Mouse (Mus musculus) lung, embryonic 15.5 days (tissue): ENCODE measurements at regions not wholly inside any gene's neighbourhood (a gene's known extent, or its start where the extent isn't known, plus 50 kb on each side); places are given as distances from the start of the nearest gene placed in this dataset.

Experiments
- ATAC-seq: fragments of 200-750 bp; cut with Nextera tagmentation; 2 replicates; pipeline ENCODE4 v1.8.0; 2017; ENCODE audit warnings: moderate number of reproducible peaks, borderline replicate concordance; ENCODE audit not compliant: low FRiP score, low TSS enrichment; ENCODE audit errors: extremely low read depth
- H3K27ac ChIP-seq: fragments of 300-500 bp; sonication (generic); 2 replicates; pipeline ENCODE4 v1.5.1; 2015; ENCODE audit warnings: moderate library complexity, mild to moderate bottlenecking, inconsistent platforms
- H3K27me3 ChIP-seq: fragments of 300-500 bp; sonication (generic); 2 replicates; pipeline ENCODE4 v1.6.1; 2015; ENCODE audit warnings: inconsistent platforms
- H3K36me3 ChIP-seq: fragments of 300-500 bp; sonication (generic); 2 replicates; pipeline ENCODE4 v1.6.1; 2015; ENCODE audit warnings: inconsistent platforms
- H3K4me1 ChIP-seq: fragments of 300-500 bp; sonication (generic); 2 replicates; pipeline ENCODE4 v1.6.1; 2015; ENCODE audit warnings: inconsistent platforms
- H3K4me2 ChIP-seq: fragments of 300-500 bp; sonication (generic); 2 replicates; pipeline ENCODE4 v1.6.1; 2015; ENCODE audit warnings: inconsistent platforms, mild to moderate bottlenecking, moderate library complexity
- H3K4me3 ChIP-seq: fragments of 300-500 bp; sonication (generic); 2 replicates; pipeline ENCODE4 v1.5.1; 2015; ENCODE audit warnings: mild to moderate bottlenecking, inconsistent platforms
- H3K9ac ChIP-seq: fragments of 300-500 bp; sonication (generic); 2 replicates; pipeline ENCODE4 v1.6.1; 2015; ENCODE audit warnings: inconsistent platforms
- H3K9me3 ChIP-seq: fragments of 300-500 bp; sonication (generic); 2 replicates; pipeline ENCODE4 v1.6.1; 2016; ENCODE audit warnings: inconsistent platforms
- WGBS: fragments of 180-500 bp; shearing (Covaris S2); methylation state at CpG from one replicate; pipeline ENCODE4 v1.1.7; 2015; 5-methylcytosine and 5-hydroxymethylcytosine counted together

DNA sequence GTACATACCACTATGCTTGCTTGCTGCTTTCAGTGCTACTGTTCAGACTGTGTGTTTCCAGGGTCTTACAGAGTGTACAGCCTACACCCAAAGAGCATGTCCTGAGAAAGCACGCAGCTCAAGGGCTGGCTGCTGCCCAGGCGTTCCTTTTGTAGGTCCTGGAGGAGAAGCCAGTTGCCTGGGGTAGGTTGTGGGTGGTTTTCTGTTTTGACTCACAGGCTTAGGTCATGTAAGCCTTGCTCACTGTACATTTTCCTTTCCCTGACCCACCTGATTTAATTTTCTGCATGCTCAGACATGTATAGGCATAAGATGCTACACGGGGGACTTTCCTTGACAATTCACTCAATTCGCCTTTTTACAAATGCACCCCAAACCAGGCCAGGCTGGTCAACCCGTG lies 172.9 kb upstream of the Wdfy3 start:
- Histone ChIP-seq H3K9ac (no peak overlapping the region), H3K4me1 (no peaks in the 10 kb centered on the region), H3K9me3 (no peaks in the 10 kb centered on the region), H3K27me3 (no peaks in the 10 kb centered on the region), H3K4me3 (no peak overlapping the region), H3K27ac (no peak overlapping the region), H3K36me3 (no peaks in the 10 kb centered on the region), H3K4me2 (no peak overlapping the region)
- 81% methylated on average over 5 of the region's 5 CpGs for WGBS
- no peak for ATAC-seq

DNA sequence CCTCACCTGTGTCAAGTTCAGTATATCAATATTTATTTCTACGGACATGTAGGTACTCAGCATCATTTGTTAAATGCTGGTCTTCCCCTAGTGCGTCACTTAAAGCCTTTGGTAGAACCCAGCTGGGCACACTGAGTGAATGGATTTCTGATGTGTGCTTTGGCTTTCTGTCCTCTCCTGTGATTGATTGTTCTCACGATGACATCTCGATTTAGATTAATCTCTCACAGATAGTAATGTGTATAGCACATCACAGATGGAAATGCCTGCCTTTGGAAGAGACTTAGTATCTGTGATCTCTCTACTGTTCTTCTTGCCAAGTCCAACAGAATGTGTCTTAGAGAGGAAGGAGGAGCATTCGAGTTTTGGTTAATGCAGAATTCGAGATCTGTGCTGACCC lies 175.0 kb upstream of the Wdfy3 start:
- H3K9me3 ChIP-seq = no peaks in the 10 kb centered on the region
- no peak overlapping the region for H3K4me2 ChIP-seq
- no peaks in the 10 kb centered on the region for H3K36me3 ChIP-seq
- H3K4me1 ChIP-seq = no peaks in the 10 kb centered on the region
- no peak overlapping the region for H3K27ac ChIP-seq
- ATAC-seq = no peak
- H3K4me3 ChIP-seq = no peak overlapping the region
- no peak overlapping the region for H3K9ac ChIP-seq
- 55% methylated on average over 6 of the region's 6 CpGs for WGBS
- H3K27me3 ChIP-seq = no peaks in the 10 kb centered on the region

- H3K27ac ChIP-seq = no peak overlapping the region
- no peaks in the 10 kb centered on the region for H3K36me3 ChIP-seq
- no peaks in the 10 kb centered on the region for H3K9me3 ChIP-seq
- H3K9ac ChIP-seq = no peak overlapping the region
- no peak for ATAC-seq
- H3K4me1 ChIP-seq = no peaks in the 10 kb centered on the region
- no peak overlapping the region for H3K4me2 ChIP-seq
- H3K27me3 ChIP-seq = no peaks in the 10 kb centered on the region
- WGBS = 80% methylated on average over 5 of the region's 5 CpGs
- H3K4me3 ChIP-seq = no peak overlapping the region
Observed at GRCm38 (mm10) chr5:102248747-102249146, 179.0 kb upstream of the Wdfy3 start.

- 87% methylated on average over 7 of the region's 7 CpGs for WGBS
- no peaks in the 10 kb centered on the region for H3K9me3 ChIP-seq
- ATAC-seq = no peak
- no peaks in the 10 kb centered on the region for H3K36me3 ChIP-seq
- no peak overlapping the region for H3K9ac ChIP-seq
- H3K4me2 ChIP-seq = no peak overlapping the region
- H3K27ac ChIP-seq = no peak overlapping the region
- H3K4me3 ChIP-seq = no peak overlapping the region
- no peaks in the 10 kb centered on the region for H3K27me3 ChIP-seq
- no peaks in the 10 kb centered on the region for H3K4me1 ChIP-seq
Observed at GRCm38 (mm10) chr5:102251076-102251475, 181.4 kb upstream of the Wdfy3 start.

GRCm38 (mm10) chr5:102253786-102254185 lies 184.1 kb upstream of the Wdfy3 start:
- Histone ChIP-seq H3K4me3 (no peak overlapping the region), H3K4me2 (no peak overlapping the region), H3K27ac (no peak overlapping the region), H3K9ac (no peak overlapping the region), H3K9me3 (no peaks in the 10 kb centered on the region), H3K4me1 (no peaks in the 10 kb centered on the region), H3K27me3 (no peaks in the 10 kb centered on the region), H3K36me3 (no peaks in the 10 kb centered on the region)
- no peak for ATAC-seq
- WGBS = 46% methylated on average over 2 of the region's 2 CpGs

DNA sequence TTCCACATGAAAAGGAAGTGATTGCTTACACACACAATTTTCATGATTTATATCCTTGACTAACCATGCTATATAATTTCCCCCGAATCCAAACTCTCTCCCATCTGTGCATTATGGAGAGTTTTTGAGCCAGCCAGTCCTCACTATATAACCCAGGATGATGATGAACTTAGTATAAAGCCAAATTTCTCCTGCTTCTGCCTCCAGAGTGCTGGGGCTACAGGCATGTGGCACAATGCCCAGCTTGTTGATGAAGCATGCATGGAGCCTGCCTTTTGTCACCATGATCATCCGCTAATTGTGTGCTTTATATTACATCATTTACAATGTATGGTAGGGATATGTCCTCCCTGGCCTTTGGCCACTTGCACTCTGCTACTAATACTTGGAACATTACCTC lies 187.4 kb upstream of the Wdfy3 start:
- Histone ChIP-seq H3K9me3 (no peaks in the 10 kb centered on the region), H3K4me2 (no peak overlapping the region), H3K27ac (no peak overlapping the region), H3K9ac (no peak overlapping the region), H3K4me1 (no peaks in the 10 kb centered on the region), H3K27me3 (no peaks in the 10 kb centered on the region), H3K36me3 (no peaks in the 10 kb centered on the region), H3K4me3 (no peak overlapping the region)
- ATAC-seq = no peak
- 63% methylated on average over 2 of the region's 2 CpGs for WGBS

DNA sequence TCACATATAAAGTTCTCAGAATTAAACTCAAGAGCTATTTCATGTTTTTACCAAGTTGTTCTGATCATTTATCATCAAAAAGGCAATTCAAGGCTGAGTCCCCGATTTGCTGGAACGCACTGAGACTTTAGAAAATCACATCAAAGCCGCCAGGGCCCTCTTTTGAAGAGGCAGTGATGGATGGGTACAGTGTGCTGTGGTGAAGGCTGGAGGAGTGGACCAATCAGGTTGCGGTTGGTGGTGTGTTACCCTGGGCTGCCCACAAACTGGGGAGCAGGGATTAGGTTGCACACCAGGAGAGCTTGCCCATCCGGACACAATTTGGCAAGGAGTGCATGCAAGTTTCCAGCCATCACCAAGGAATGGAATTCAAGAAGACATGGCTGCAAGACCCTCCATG lies 191.9 kb upstream of the Wdfy3 start:
- no peak for ATAC-seq
- Histone ChIP-seq H3K36me3 (no peaks in the 10 kb centered on the region), H3K4me1 (no peaks in the 10 kb centered on the region), H3K4me2 (no peak overlapping the region), H3K27ac (no peak overlapping the region), H3K27me3 (no peaks in the 10 kb centered on the region), H3K9ac (no peak overlapping the region), H3K9me3 (no peaks in the 10 kb centered on the region), H3K4me3 (no peak overlapping the region)
- 60% methylated on average over 5 of the region's 5 CpGs for whole genome bisulfite sequencing

DNA sequence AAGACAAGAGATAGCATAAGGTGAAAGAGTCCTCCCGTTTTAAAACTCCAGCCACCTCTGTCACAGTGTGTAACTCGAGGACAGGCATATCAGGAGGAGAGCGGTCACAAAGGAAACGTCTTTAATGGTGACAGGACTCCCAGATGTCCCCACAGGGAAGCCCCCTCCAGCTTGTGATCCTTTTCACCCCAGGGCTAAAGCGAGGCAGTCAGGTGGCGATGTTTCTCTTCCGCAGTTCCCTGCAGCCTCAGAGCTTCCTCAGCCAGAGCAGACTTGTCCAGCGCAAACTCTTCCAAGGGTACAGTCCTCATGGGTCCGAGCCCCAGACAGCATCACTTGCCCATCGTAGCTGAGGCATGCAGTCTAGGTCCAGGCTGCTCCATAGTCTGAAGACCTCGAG lies 196.7 kb upstream of the Wdfy3 start:
- Histone ChIP-seq H3K4me1 (no peaks in the 10 kb centered on the region), H3K27ac (no peak overlapping the region), H3K27me3 (no peaks in the 10 kb centered on the region), H3K9ac (no peak overlapping the region), H3K36me3 (no peaks in the 10 kb centered on the region), H3K4me2 (no peak overlapping the region), H3K9me3 (no peaks in the 10 kb centered on the region), H3K4me3 (no peak overlapping the region)
- no peak for ATAC-seq
- 58% methylated on average over 11 of the region's 11 CpGs for WGBS

- Histone ChIP-seq H3K27ac (no peak overlapping the region), H3K9ac (no peak overlapping the region), H3K4me2 (no peak overlapping the region), H3K27me3 (no peaks in the 10 kb centered on the region), H3K4me3 (no peak overlapping the region), H3K4me1 (no peaks in the 10 kb centered on the region), H3K36me3 (no peaks in the 10 kb centered on the region), H3K9me3 (no peaks in the 10 kb centered on the region)
- 72% methylated on average over 3 of the region's 3 CpGs for WGBS
- ATAC-seq = no peak
Observed at GRCm38 (mm10) chr5:102267150-102267549, 197.4 kb upstream of the Wdfy3 start.

GRCm38 (mm10) chr5:102269204-102269603 lies 199.5 kb upstream of the Wdfy3 start:
- Histone ChIP-seq H3K4me2 (no peak overlapping the region), H3K27ac (no peak overlapping the region), H3K4me3 (no peak overlapping the region), H3K4me1 (no peaks in the 10 kb centered on the region), H3K27me3 (no peaks in the 10 kb centered on the region), H3K9ac (no peak overlapping the region), H3K9me3 (no peaks in the 10 kb centered on the region), H3K36me3 (no peaks in the 10 kb centered on the region)
- ATAC-seq = no peak
- WGBS = 82% methylated on average over 9 of the region's 9 CpGs

DNA sequence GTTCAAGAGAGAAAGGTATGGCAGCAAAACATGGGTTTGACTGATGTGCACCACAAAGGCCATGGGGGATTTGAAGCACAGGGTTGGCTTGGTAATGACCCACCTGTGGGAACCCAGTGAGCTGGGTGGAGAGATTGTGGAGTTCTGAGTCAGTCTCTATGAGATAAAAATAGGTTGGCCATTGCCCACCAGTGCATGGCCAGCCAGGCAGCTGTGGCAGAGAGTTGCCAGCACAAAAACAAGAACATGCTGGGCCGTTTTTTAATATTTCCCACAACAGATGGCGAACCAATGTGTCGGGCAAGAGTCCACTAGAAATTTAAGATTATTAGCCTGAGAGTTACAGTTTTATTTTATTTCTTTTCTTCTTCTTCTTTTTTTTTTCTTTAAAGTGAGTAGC lies 205.6 kb upstream of the Arhgap24 start:
- 94% methylated on average over 3 of the region's 3 CpGs for WGBS
- no peak for ATAC-seq

DNA sequence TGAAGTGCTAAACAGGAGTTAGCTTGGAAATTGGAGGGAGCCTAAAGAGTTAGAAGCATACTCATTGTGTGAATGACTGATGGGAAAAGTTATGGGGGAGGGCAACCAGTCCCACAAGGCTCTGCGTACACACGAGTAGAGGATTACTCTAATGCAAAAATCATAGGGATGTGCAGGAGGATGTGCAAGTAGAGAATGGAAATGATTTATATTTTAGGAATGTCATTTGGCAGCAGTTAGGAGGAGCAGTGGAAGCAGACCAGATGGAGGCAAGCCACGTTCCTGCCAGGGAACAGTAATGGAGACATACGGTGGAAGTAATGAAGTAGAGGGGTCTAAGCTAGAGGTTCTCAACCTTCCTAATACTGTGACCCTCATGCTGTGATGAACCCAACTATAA lies 194.1 kb upstream of the Arhgap24 start:
- Histone ChIP-seq H3K9ac (no peak overlapping the region), H3K27ac (no peak overlapping the region), H3K4me3 (no peak overlapping the region), H3K9me3 (no peaks in the 10 kb centered on the region), H3K4me1 (no peaks in the 10 kb centered on the region), H3K4me2 (no peak overlapping the region), H3K36me3 (no peaks in the 10 kb centered on the region), H3K27me3 (no peaks in the 10 kb centered on the region)
- WGBS = 45% methylated on average over 4 of the region's 4 CpGs
- no peak for ATAC-seq

More for the DNA sequence above, 205.6 kb upstream of the Arhgap24 start:
- Histone ChIP-seq H3K4me2 (no peak overlapping the region), H3K9ac (no peak overlapping the region), H3K9me3 (no peaks in the 10 kb centered on the region), H3K4me3 (no peak overlapping the region), H3K27me3 (no peaks in the 10 kb centered on the region), H3K27ac (no peak overlapping the region), H3K36me3 (no peaks in the 10 kb centered on the region), H3K4me1 (no peaks in the 10 kb centered on the region)

DNA sequence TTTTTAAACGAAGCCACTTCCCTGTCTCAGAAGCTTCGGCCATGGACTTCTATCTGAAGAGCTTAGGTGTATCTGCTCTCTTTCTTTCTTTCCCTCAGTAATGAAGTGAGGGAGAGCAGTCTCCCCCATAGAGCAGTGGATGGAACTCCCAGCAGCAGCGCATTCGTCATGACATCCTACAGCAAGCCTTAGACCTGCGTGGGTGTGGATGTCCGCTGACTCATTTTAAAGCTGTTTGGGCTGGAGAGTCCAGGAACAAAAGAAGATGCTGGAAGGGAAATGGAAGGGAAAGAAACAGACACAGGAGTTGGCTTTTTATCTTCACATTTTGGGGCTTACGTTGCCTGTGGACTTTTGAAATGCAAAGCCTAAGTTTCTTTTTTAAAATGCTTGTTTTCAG lies 190.3 kb upstream of the Arhgap24 start:
- no peaks in the 10 kb centered on the region for H3K9me3 ChIP-seq
- no peaks in the 10 kb centered on the region for H3K27me3 ChIP-seq
- no peak for ATAC-seq
- no peak overlapping the region for H3K4me2 ChIP-seq
- no peaks in the 10 kb centered on the region for H3K4me1 ChIP-seq
- WGBS = 81% methylated on average over 7 of the region's 7 CpGs
- H3K27ac ChIP-seq = no peak overlapping the region
- no peak overlapping the region for H3K4me3 ChIP-seq
- H3K36me3 ChIP-seq = no peaks in the 10 kb centered on the region
- H3K9ac ChIP-seq = no peak overlapping the region
